Mouse (Mus musculus): ENCODE data around the gene Pgpep1. TPM values are rescaled to one million over a fixed set of nuclear protein-coding genes. Genes with fewer than 3 reads are reported as not detected.

The Pgpep1 gene
- polyA plus RNA-seq, 1 experiment = 38.5 TPM

DNA sequence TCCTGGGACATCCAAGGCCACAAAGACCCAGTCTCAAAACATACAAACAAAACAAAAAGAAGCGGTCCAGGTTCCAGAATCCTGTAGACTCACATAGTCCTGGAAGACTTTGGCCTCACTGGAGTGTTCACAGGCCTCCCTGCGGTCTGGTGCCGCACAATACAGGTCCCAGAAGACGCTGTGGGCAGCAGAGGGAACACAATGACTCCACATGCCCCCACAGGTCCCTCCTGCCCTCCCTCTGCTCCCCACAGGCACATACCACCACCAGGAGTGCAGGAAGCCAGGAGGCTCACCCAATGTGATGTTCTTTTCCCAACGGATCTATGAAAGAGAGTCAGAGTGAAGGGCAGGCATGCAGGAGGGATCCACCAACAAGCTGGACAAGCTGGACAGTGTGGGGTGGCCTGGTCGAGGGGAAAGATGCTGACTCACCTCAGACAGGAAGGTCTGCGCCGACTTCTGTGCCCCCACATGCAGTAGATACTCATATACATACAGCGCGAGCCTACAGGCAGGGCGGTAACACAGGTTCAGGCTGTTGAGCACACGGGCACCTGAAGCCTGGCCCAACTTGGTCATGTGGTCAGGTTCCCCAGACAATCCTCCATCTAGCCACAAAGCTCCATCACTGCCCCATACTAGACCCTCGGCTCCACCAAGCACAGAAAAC lies 57.9 kb downstream of the Pgpep1 start:
- Histone ChIP-seq H3K79me2 (ENCODE audit: control insufficient read depth, insufficient read depth) (no peaks in the 10 kb centered on the region), H3K36me3 (ENCODE audit: control insufficient read depth, insufficient read depth) (no peaks in the 10 kb centered on the region), H3K27me3 (ENCODE audit: control insufficient read depth, insufficient read depth, insufficient read length) (no peaks in the 10 kb centered on the region), H3ac (ENCODE audit: control insufficient read depth, insufficient read length) (no peak overlapping the region), H3K4me3 (no peak overlapping the region), H3K4me2 (ENCODE audit: low read depth) (no peak overlapping the region)
- TF ChIP-seq REST (IDR thresholded peaks at IDR 0.05; ENCODE audit: insufficient read depth, insufficient read length) = no peak
- no peak for TF ChIP-seq MAX (IDR thresholded peaks at IDR 0.05; ENCODE audit: low read depth)
- no peak for TF ChIP-seq TCF3 (IDR thresholded peaks at IDR 0.05; ENCODE audit: insufficient read length, low read depth)
- no peak for TF ChIP-seq USF1 (IDR thresholded peaks at IDR 0.05; ENCODE audit: low read depth)
- TF ChIP-seq E2F4 (IDR thresholded peaks at IDR 0.05; ENCODE audit: insufficient read depth) = no peak
- no peak for TF ChIP-seq POLR2AphosphoS2 (IDR thresholded peaks at IDR 0.05; ENCODE audit: insufficient read length, low read depth)
- TF ChIP-seq POLR2A (IDR thresholded peaks at IDR 0.05; ENCODE audit: insufficient read length, low read depth) = no peak
- TF ChIP-seq MYOG (IDR thresholded peaks at IDR 0.05; ENCODE audit: control insufficient read depth in 1 of 3, insufficient read depth in 1 of 3, insufficient read length in 2 of 3, low read depth in 2 of 3) = no peak
- TF ChIP-seq MYOD1 (IDR thresholded peaks at IDR 0.05; ENCODE audit: control insufficient read depth in 1 of 3, insufficient read length in 2 of 3, low read depth in 2 of 3) = no peak
- TF ChIP-seq TCF12 (IDR thresholded peaks at IDR 0.05; ENCODE audit: insufficient read depth, poor library complexity, severe bottlenecking) = no peak
- TF ChIP-seq SRF (IDR thresholded peaks at IDR 0.05; ENCODE audit: control insufficient read depth, insufficient read length, low read depth) = no peak
- TF ChIP-seq CEBPB (IDR thresholded peaks at IDR 0.05; ENCODE audit: insufficient read depth, poor library complexity, severe bottlenecking) = no peak

DNA sequence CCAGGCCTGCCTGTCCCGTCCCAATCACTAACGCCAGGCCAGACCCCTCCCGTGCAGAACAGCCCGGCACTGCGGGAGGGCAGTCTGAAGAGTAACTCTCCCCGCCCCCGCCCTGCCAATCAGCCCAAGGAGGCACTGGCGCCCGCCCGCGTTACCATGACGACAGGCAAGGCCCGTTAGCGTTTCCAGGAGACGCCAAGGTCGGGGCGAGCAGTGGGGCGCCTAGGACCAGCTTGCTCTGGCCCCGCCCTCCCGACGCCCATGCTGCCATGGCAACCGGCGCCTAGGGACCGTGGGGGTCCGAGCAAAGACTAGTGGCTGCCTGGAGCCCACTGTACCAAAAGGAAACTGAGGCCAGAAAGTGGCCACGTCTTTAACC lies 58.9 kb downstream of the Pgpep1 start:
- Histone ChIP-seq H3K36me3 (ENCODE audit: control insufficient read depth, insufficient read depth) (no peaks in the 10 kb centered on the region), H3ac (ENCODE audit: control insufficient read depth, insufficient read length) (no peak overlapping the region)

DNA sequence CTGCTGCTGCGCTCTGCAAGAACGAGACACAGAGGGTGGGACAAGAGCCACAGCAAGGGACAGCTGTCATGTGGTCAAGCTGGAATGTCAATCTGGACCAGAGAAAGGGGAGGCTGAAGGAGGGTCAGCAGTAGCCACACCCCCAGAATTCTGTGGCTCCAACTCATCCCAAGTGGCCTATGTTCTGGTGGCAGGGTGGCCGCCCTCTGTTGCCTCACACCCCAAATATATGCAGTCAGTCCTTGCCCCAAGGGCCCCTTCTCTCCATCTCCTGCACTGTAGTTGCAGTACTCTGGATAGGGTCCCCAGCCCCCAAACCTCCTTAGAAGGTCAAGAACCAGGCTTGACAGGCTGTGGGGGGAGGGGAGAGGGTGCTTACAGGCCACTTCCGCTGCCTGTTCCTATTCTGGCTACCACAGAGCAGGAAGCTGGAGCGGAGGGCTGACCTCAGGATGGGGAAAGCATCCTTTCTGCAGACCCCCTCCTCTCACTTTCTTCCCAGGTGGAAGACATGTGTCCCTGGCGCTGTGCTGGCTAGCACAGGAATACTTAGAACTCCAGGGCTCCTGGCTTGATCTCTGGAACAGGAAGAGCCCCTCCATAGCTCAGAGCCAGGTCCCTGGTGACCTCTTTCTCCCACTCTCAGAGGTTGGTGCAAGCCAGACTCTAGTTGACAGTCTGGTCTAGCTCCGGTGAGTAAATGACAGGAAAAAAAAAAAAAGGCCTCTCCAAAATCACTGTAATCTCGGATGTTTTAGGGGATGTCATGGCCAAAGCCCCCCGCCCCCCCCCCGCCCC lies 59.5 kb downstream of the Pgpep1 start:
- Histone ChIP-seq H3K79me2 (ENCODE audit: control insufficient read depth, insufficient read depth) (no peaks in the 10 kb centered on the region), H3K36me3 (ENCODE audit: control insufficient read depth, insufficient read depth) (no peaks in the 10 kb centered on the region), H3K27me3 (ENCODE audit: control insufficient read depth, insufficient read depth, insufficient read length) (no peaks in the 10 kb centered on the region), H3K4me3 (no peak overlapping the region), H3K4me2 (ENCODE audit: low read depth) (no peak overlapping the region), H3ac (ENCODE audit: control insufficient read depth, insufficient read length) (no peak overlapping the region)
- no peak for TF ChIP-seq POLR2A (IDR thresholded peaks at IDR 0.05; ENCODE audit: insufficient read length, low read depth)
- TF ChIP-seq CEBPB (IDR thresholded peaks at IDR 0.05; ENCODE audit: insufficient read depth, poor library complexity, severe bottlenecking) = no peak
- TF ChIP-seq REST (IDR thresholded peaks at IDR 0.05; ENCODE audit: insufficient read depth, insufficient read length) = no peak
- TF ChIP-seq POLR2AphosphoS2 (IDR thresholded peaks at IDR 0.05; ENCODE audit: insufficient read length, low read depth) = no peak
- peak; percentile 76 to 95 (median 77) for TF ChIP-seq MYOG (IDR thresholded peaks at IDR 0.05; ENCODE audit: control insufficient read depth in 1 of 3, insufficient read depth in 1 of 3, insufficient read length in 2 of 3, low read depth in 2 of 3)
- no peak for TF ChIP-seq E2F4 (IDR thresholded peaks at IDR 0.05; ENCODE audit: insufficient read depth)
- TF ChIP-seq TCF3 (IDR thresholded peaks at IDR 0.05; ENCODE audit: insufficient read length, low read depth) = no peak
- peak in 2 of 3 experiments; percentile 57 to 85 for TF ChIP-seq MYOD1 (IDR thresholded peaks at IDR 0.05; ENCODE audit: control insufficient read depth in 1 of 3, insufficient read length in 2 of 3, low read depth in 2 of 3)
- no peak for TF ChIP-seq MAX (IDR thresholded peaks at IDR 0.05; ENCODE audit: low read depth)
- TF ChIP-seq SRF (IDR thresholded peaks at IDR 0.05; ENCODE audit: control insufficient read depth, insufficient read length, low read depth) = no peak
- TF ChIP-seq USF1 (IDR thresholded peaks at IDR 0.05; ENCODE audit: low read depth) = no peak
- TF ChIP-seq TCF12 (IDR thresholded peaks at IDR 0.05; ENCODE audit: insufficient read depth, poor library complexity, severe bottlenecking) = no peak

More for the DNA sequence above, 58.9 kb downstream of the Pgpep1 start:
- no peaks in the 10 kb centered on the region for H3K79me2 ChIP-seq (ENCODE audit: control insufficient read depth, insufficient read depth)
- H3K27me3 ChIP-seq (ENCODE audit: control insufficient read depth, insufficient read depth, insufficient read length) = no peaks in the 10 kb centered on the region
- H3K4me2 ChIP-seq (ENCODE audit: low read depth) = no peak overlapping the region
- H3K4me3 ChIP-seq = no peak overlapping the region
- TF ChIP-seq CEBPB (IDR thresholded peaks at IDR 0.05; ENCODE audit: insufficient read depth, poor library complexity, severe bottlenecking) (no peak), POLR2A (IDR thresholded peaks at IDR 0.05; ENCODE audit: insufficient read length, low read depth) (no peak), USF1 (IDR thresholded peaks at IDR 0.05; ENCODE audit: low read depth) (no peak), SRF (IDR thresholded peaks at IDR 0.05; ENCODE audit: control insufficient read depth, insufficient read length, low read depth) (no peak), MYOD1 (IDR thresholded peaks at IDR 0.05; ENCODE audit: control insufficient read depth in 1 of 3, insufficient read length in 2 of 3, low read depth in 2 of 3) (no peak), E2F4 (IDR thresholded peaks at IDR 0.05; ENCODE audit: insufficient read depth) (no peak), REST (IDR thresholded peaks at IDR 0.05; ENCODE audit: insufficient read depth, insufficient read length) (no peak), TCF3 (IDR thresholded peaks at IDR 0.05; ENCODE audit: insufficient read length, low read depth) (no peak), MYOG (IDR thresholded peaks at IDR 0.05; ENCODE audit: control insufficient read depth in 1 of 3, insufficient read depth in 1 of 3, insufficient read length in 2 of 3, low read depth in 2 of 3) (no peak), TCF12 (IDR thresholded peaks at IDR 0.05; ENCODE audit: insufficient read depth, poor library complexity, severe bottlenecking) (no peak)

DNA sequence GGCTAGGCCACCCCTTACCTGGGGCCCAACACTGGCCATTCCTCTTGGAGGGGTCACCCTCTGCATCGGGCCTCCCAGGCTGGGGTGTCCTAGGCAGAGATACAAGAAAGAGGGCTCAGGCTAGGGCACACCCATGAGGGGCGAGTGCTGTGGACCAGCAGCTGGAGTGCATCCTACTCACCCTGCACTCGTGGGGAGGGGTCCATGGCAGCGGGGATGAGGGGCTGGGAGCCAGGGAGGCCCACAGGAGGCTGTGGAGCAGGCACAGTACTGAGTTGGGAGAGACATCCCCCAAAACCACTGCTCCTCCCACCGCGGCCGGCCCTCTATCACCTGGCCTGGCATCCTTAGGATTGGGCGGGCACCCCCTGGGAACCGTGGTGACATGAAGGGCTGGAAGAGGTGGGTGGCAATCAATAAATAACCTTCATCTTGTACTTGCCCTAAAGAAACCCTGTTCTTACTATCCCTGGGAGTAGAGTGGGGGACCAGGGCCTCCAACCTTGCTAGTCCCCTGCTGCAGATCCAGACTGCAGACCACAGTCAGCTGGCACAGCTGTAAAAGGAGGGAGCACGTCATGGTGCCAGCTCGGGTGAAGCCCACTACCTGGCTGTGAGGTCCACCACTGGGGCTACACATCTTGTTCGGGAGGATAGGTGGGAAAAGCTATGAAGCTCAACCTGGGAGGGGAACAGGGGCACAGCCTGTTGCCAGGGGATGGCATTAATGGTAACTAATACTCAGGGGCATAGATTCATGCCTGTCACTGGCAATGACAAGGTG lies 60.5 kb downstream of the Pgpep1 start:
- no peaks in the 10 kb centered on the region for H3K36me3 ChIP-seq (ENCODE audit: control insufficient read depth, insufficient read depth)
- H3K4me3 ChIP-seq = no peak overlapping the region
- TF ChIP-seq MYOG (IDR thresholded peaks at IDR 0.05; ENCODE audit: control insufficient read depth in 1 of 3, insufficient read depth in 1 of 3, insufficient read length in 2 of 3, low read depth in 2 of 3) (no peak), MAX (IDR thresholded peaks at IDR 0.05; ENCODE audit: low read depth) (no peak), SRF (IDR thresholded peaks at IDR 0.05; ENCODE audit: control insufficient read depth, insufficient read length, low read depth) (no peak), TCF12 (IDR thresholded peaks at IDR 0.05; ENCODE audit: insufficient read depth, poor library complexity, severe bottlenecking) (no peak), TCF3 (IDR thresholded peaks at IDR 0.05; ENCODE audit: insufficient read length, low read depth) (no peak), E2F4 (IDR thresholded peaks at IDR 0.05; ENCODE audit: insufficient read depth) (no peak), CEBPB (IDR thresholded peaks at IDR 0.05; ENCODE audit: insufficient read depth, poor library complexity, severe bottlenecking) (no peak), MYOD1 (IDR thresholded peaks at IDR 0.05; ENCODE audit: control insufficient read depth in 1 of 3, insufficient read length in 2 of 3, low read depth in 2 of 3) (no peak), POLR2AphosphoS2 (IDR thresholded peaks at IDR 0.05; ENCODE audit: insufficient read length, low read depth) (no peak), USF1 (IDR thresholded peaks at IDR 0.05; ENCODE audit: low read depth) (no peak), POLR2A (IDR thresholded peaks at IDR 0.05; ENCODE audit: insufficient read length, low read depth) (no peak), REST (IDR thresholded peaks at IDR 0.05; ENCODE audit: insufficient read depth, insufficient read length) (no peak)
- H3ac ChIP-seq (ENCODE audit: control insufficient read depth, insufficient read length) = no peak overlapping the region
- H3K79me2 ChIP-seq (ENCODE audit: control insufficient read depth, insufficient read depth) = no peaks in the 10 kb centered on the region
- H3K4me2 ChIP-seq (ENCODE audit: low read depth) = no peak overlapping the region
- no peaks in the 10 kb centered on the region for H3K27me3 ChIP-seq (ENCODE audit: control insufficient read depth, insufficient read depth, insufficient read length)

All from myocyte (in vitro differentiated cells).